Mouse (Mus musculus): ENCODE measurements around the gene Snap47. TPM values are rescaled to one million over a fixed set of nuclear protein-coding genes. Genes with fewer than 3 reads are reported as not detected.

Snap47 gene
- total RNA-seq (2018; cell fraction: chromatin; rRNA removed), result 10 to 100 TPM in 13 of 26 experiments, 1 to 10 TPM in 12, under 1 TPM in 1; 0.88 to 23.7 (median 9.3) TPM
- 10 to 100 TPM; 15.1 to 31.7 (median 20.0) TPM for total RNA-seq (2018; cell fraction: cytosol; rRNA removed)
- 10 to 100 TPM in 13 of 26 experiments, 1 to 10 TPM in 13; 3.4 to 21.8 (median 10.1) TPM for total RNA-seq (2018; cell fraction: nucleus; rRNA removed)
- polyA plus RNA-seq (2018), result 20.2 to 31.5 TPM (median 30.9 TPM) in 3 replicates

DNA sequence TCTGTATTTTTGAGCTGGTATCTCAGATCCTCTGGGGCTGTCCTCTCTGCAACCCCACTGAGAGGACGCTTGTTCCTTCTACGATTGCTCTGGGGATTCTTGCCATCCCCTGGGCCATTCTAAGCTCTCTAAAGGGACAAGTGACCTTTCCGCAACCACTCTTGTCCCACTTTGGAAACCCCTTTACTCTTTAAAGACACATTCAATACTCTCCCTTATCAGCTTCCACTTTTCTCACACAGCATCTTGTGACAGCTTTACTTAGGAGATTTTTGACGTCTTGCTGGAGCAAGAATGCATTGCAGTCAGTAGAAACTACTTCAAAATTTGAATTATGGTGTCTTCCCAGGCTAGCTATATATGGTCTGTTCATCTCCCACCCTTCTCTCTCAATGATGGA lies at the start of gene Snap47:
Gene Snap47 (minus strand): TSS at position 101 of the 400 bp plus-strand sequence.
- no peaks in the 10 kb centered on the region for H3K79me2 ChIP-seq (ENCODE audit: inconsistent target)
- H3K27ac ChIP-seq, result peak within 1 kb of the TSS; percentile 51
- peaks cover 23% of the 10 kb centered on the region for H3K36me3 ChIP-seq (ENCODE audit: inconsistent target)
- H3K4me3 ChIP-seq (ENCODE audit: inconsistent target), result peak within 1 kb of the TSS; percentile 80
- 96% methylated on average over 4 of the region's 4 CpGs for WGBS (ENCODE audit: missing documents)

DNA sequence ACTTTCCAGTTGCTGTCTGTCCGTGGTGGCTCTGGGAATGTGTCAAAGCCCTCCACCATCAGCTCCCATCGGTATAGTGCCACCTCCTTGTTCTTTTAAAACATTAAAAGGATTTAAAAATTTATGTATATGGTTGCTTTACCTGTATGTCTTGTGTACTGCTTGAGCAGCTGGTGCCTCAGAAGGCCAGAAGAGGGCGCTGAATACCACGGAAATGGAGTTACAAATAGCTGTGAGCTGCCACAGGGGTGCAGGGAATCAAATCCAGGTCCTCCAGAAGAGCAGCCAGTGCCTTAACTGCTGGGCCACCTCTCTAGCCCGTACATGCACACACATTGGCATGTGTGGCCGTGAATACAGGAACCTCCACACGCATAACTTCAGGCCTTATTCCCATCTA lies 46.8 kb upstream of the Snap47 start:
- Histone ChIP-seq H3K36me3 (ENCODE audit: inconsistent target) (peaks cover 68% of the 10 kb centered on the region), H3K4me3 (ENCODE audit: inconsistent target) (no peak overlapping the region), H3K27ac (peak overlapping the region; percentile 51), H3K79me2 (ENCODE audit: inconsistent target) (no peaks in the 10 kb centered on the region)
- WGBS (ENCODE audit: missing documents), result 92% methylated on average over 7 of the region's 7 CpGs

DNA sequence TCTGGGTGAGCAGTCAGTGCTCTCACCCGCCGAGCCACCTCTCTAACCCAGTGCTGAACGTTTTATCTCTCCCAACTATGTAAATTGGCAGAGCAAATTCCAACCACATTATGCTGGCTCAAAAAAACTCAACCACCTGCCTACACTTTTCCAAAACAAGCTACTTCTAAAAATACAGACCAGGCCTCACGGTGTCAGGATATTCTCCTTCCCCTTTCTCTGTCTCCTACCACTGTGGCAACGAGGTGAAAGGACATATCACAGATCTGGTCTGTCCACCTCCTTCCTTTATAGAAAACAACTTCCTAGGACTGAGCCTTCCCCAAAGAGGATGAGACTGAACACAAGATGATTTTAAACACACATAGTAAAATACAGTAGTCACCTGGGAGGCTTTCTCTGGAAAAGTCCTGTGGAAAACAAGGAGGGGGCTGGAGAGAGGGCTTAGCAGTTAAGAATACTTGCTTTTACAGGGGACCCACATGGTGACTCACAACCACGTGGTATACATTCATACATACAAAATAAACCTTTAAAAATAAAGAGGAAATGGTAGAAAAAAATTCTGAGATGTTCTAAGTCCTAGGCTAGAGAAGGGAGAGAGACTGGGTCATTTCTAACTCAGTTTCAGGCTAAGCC lies 45.8 kb upstream of the Snap47 start:
- Histone ChIP-seq H3K27ac (peak overlapping the region; percentile 51), H3K36me3 (ENCODE audit: inconsistent target) (peaks cover 68% of the 10 kb centered on the region), H3K79me2 (ENCODE audit: inconsistent target) (no peaks in the 10 kb centered on the region), H3K4me3 (ENCODE audit: inconsistent target) (no peak overlapping the region)
- WGBS (ENCODE audit: missing documents), result 62% methylated on average over 5 of the region's 6 CpGs

DNA sequence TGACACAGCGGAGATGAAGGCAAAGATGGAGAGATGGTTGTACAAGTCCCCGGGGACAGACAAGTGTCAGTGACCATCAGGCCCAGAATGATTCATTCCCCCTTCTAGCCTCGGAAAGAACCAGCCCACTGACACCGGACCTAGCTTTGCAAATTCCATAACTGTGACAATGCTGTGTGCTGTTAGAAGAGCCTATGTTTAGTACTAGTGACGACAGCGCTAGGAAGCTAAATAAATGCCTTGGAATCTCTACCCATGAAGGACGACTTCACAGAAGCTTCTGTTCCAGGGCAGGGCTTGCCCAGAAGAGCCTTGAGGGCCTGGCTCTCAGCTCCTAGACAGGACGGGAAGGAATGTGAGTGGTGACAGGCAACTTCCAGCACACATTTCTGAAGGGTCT lies 35.2 kb upstream of the Snap47 start:
- 91% methylated on average over 8 of the region's 8 CpGs for WGBS (ENCODE audit: missing documents)
- Histone ChIP-seq H3K79me2 (ENCODE audit: inconsistent target) (no peaks in the 10 kb centered on the region), H3K36me3 (ENCODE audit: inconsistent target) (peaks cover 27% of the 10 kb centered on the region)

DNA sequence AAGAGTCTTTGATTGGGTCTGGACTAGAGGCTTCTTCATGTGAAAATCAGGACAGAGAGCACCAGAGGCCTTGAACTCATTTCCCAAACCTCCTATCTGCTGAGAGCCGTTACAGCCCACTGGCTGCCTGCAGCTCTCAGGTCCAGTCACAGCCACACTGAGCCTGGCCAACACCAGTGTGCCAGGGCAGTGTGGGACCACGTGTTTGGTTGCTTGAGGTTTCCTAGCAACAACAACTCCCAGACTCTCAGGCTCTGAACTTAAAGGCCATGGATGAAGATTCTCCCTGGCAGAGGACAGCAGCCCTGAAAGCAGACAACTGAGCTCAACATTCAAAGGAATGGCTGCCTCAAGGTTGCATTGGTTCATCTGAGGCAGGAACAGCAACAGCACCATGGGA lies 34.7 kb upstream of the Snap47 start:
- peaks cover 21% of the 10 kb centered on the region for H3K36me3 ChIP-seq (ENCODE audit: inconsistent target)
- H3K27ac ChIP-seq, result no peak overlapping the region
- 72% methylated on average over 2 of the region's 2 CpGs for WGBS (ENCODE audit: missing documents)
- no peak overlapping the region for H3K4me3 ChIP-seq (ENCODE audit: inconsistent target)
- no peaks in the 10 kb centered on the region for H3K79me2 ChIP-seq (ENCODE audit: inconsistent target)

More for the DNA sequence above, 35.2 kb upstream of the Snap47 start:
- Histone ChIP-seq H3K4me3 (ENCODE audit: inconsistent target) (no peak overlapping the region), H3K27ac (no peak overlapping the region)

DNA sequence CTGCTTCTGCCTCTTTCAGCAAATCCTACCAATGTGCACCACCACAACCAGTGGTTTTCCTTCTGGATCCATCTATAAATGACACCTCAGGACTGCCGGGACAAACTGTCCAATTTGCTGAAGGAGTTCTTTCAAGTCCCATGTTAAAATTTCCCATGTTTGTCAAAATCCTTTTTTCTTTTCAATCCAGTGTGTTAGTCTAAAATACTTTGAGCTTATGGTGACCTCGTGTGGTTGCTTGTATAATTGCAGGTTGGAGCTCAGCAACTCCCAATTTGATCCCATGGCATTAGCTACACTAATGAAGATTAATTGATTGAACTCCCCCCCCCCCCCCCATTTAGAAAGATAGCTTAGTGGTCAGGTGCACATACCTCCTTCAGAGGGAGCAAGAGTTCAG lies 32.2 kb upstream of the Snap47 start:
- WGBS (ENCODE audit: missing documents), result 17% methylated on average over 2 of the region's 2 CpGs

DNA sequence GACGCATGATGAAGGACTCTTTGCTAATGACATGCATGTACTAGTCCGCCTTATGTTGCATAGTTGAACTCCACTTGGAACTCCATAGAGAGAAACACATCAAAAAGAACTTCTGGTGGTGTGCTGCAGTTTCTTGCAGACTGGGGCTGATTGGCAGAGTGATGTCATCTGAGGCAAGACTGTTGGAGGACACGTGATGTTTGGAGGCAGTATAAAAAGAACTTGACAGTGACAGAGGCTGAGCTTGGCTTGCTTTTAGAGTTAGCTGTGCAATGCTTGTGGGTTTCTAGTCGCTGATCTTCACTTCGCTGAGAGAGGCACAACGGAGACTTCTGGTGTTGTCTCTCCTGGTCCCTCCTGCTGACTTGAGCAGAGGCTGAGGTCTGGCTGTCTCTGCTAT lies 26.3 kb upstream of the Snap47 start:
- Histone ChIP-seq H3K27ac (no peak overlapping the region), H3K79me2 (ENCODE audit: inconsistent target) (no peaks in the 10 kb centered on the region), H3K4me3 (ENCODE audit: inconsistent target) (no peak overlapping the region), H3K36me3 (ENCODE audit: inconsistent target) (no peaks in the 10 kb centered on the region)
- WGBS (ENCODE audit: missing documents), result 70% methylated on average over 6 of the region's 6 CpGs

More for the DNA sequence above, 32.2 kb upstream of the Snap47 start:
- no peaks in the 10 kb centered on the region for H3K79me2 ChIP-seq (ENCODE audit: inconsistent target)
- H3K36me3 ChIP-seq (ENCODE audit: inconsistent target), result peaks cover 16% of the 10 kb centered on the region
- H3K27ac ChIP-seq, result no peak overlapping the region
- H3K4me3 ChIP-seq (ENCODE audit: inconsistent target), result no peak overlapping the region

DNA sequence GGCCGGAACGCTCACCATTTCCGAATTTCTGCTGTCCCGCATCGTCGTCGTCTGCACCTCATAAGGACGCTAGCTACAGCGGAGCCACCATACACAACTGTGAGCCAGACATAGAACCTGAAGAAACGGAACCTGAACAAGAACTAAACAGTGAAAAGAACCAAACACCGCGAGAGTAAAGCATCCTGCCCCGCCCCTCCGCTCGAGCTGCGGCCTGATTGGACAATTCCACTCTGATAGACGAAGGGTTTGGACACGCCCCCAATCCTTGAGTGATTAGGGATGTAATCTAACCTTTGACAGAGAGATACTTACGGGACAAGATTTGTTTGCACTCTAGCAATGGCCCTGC lies 21.3 kb upstream of the Snap47 start, which contains the start of gene Zfp867:
Gene Zfp867 (minus strand): TSS at position 149 of the 352 bp plus-strand sequence.
- WGBS (ENCODE audit: missing documents), result 2% methylated on average over 19 of the region's 19 CpGs
- Histone ChIP-seq H3K36me3 (ENCODE audit: inconsistent target) (no peaks in the 10 kb centered on the region), H3K4me3 (ENCODE audit: inconsistent target) (peak within 1 kb of the TSS; percentile 69), H3K79me2 (ENCODE audit: inconsistent target) (no peaks in the 10 kb centered on the region), H3K27ac (no peak within 1 kb of the TSS)

DNA sequence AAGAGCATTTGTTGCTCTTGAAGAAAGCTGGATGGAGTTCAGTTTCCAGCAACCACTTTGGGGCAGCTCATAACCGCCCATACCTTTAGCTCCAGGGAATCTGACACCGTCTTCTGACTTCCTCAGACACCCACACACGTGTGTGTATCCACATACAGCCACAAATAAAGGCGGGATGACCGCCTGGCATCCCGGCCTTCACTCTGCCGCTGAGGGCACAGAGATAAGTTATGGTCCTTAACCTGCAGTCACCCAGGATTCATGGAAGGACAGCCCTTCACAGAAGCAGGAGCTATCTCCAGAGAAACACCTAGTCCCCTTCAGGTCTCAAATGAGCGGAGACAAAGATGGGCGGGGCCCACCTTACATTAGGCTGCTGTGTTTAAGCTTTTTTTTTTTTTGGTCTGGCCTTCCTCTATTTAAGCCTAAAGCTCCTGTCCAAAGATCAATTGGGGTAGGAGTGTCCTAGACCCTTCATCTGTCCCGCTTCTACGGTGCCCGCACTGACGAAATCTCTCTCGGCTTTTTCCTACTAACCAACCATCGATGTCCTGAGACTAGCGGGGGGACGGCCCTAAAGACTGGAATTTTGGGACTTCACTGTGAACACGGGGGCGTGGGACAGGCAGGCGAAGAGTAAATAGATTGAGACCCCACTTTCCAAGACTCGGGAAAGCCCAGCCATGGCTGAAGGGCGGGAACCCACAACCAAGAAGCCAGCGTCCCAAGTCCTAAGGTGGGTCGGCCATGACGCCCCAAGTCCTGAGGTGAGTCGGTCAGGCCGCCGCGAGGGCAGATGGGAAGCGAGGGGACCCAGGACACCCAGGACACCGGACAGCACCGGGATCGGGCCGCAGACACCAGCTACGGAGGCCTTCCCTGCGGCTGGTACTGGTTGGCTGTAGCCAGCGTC lies 20.7 kb upstream of the Snap47 start:
- no peaks in the 10 kb centered on the region for H3K36me3 ChIP-seq (ENCODE audit: inconsistent target)
- no peak overlapping the region for H3K27ac ChIP-seq
- H3K79me2 ChIP-seq (ENCODE audit: inconsistent target), result no peaks in the 10 kb centered on the region
- peak overlapping the region; percentile 69 for H3K4me3 ChIP-seq (ENCODE audit: inconsistent target)
- 13% methylated on average over 36 of the region's 37 CpGs for WGBS (ENCODE audit: missing documents)

DNA sequence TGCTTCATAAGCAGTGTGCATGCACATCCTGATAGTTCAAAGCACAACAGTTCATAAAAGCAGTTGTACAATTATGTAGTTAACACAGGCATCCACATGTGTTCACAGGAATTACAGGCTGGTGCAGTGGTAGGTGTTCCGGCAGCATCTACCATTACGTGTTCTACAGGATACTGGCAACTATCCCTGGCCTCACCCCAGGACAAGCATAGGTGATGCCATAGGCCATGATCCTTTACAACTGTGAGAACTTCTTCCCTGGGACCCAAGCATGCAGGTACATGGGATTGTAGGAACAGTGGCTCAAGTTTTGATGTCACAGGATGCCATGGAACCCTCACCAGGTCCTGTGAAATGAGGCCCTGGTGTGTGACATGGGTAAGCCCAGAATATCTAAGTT lies 9.5 kb upstream of the Snap47 start:
- Histone ChIP-seq H3K79me2 (ENCODE audit: inconsistent target) (no peaks in the 10 kb centered on the region), H3K27ac (no peak overlapping the region), H3K36me3 (ENCODE audit: inconsistent target) (peaks cover 41% of the 10 kb centered on the region), H3K4me3 (ENCODE audit: inconsistent target) (no peak overlapping the region)
- 96% methylated on average over 2 of the region's 2 CpGs for WGBS (ENCODE audit: missing documents)

DNA sequence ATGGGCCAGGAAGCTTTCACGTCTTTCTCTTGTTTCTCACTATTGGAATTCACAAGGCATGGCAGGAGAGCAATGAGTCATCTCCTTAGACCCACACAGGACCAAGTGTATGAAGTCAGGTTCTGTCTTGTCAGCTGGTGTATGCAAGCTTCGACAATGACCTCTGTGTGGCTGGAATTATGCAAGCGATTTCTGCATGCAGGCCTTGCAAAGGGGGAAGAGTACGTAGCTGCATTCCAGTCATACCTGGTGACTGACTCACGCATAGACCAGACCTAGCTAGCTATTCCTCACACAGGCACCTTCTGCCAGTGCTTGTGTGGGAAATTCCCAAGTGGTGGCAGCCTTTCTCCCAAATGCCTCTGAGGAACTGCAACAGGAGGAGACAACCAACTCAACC lies 8.0 kb upstream of the Snap47 start:
- 73% methylated on average over 5 of the region's 5 CpGs for WGBS (ENCODE audit: missing documents)
- Histone ChIP-seq H3K36me3 (ENCODE audit: inconsistent target) (peaks cover 40% of the 10 kb centered on the region), H3K79me2 (ENCODE audit: inconsistent target) (no peaks in the 10 kb centered on the region), H3K27ac (no peak overlapping the region), H3K4me3 (ENCODE audit: inconsistent target) (no peak overlapping the region)

DNA sequence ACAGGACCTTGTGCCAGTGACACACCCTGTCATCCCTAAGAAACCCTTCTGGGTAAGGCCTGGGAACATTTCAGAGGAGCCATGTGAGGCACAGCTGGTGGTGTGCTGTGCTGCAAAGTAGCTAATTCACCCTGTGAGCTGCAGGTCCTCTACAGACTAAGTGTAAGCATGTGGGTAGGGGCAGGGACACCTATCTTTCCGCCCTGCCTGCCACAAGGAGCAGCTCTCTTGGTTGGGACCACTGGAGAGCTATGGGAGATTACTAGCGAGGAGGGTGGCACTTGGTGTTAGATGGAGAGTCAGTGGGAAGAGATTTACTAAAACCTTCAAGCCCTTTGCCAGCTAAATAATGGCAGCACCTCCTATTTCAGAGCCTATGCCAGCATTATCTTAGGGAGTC lies 5.9 kb upstream of the Snap47 start:
- H3K27ac ChIP-seq, result no peak overlapping the region
- H3K79me2 ChIP-seq (ENCODE audit: inconsistent target), result no peaks in the 10 kb centered on the region
- H3K36me3 ChIP-seq (ENCODE audit: inconsistent target), result peaks cover 24% of the 10 kb centered on the region
- no peak overlapping the region for H3K4me3 ChIP-seq (ENCODE audit: inconsistent target)
- 94% methylated on average over 2 of the region's 2 CpGs for WGBS (ENCODE audit: missing documents)

DNA sequence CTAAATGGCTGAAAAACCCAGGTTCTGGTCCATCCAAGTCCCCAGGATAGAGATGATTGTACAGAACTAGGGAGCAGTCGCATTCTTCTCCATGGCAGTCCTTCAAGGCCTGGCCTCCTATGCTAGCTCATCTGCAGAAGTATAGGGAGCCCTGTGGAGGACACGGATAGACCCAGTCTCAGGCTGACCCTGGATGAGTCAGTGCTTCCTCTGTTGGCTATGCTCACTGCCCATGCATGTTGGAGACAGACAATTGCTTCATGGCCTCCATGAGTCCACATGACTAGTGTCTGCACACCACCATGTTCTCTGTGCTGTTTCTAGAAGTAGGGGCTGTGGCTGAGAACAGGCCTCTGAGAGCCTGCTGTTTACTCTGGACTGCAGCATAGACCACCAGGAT lies 5.4 kb upstream of the Snap47 start:
- H3K36me3 ChIP-seq (ENCODE audit: inconsistent target), result peaks cover 24% of the 10 kb centered on the region
- 70% methylated on average over 2 of the region's 2 CpGs for WGBS (ENCODE audit: missing documents)

DNA sequence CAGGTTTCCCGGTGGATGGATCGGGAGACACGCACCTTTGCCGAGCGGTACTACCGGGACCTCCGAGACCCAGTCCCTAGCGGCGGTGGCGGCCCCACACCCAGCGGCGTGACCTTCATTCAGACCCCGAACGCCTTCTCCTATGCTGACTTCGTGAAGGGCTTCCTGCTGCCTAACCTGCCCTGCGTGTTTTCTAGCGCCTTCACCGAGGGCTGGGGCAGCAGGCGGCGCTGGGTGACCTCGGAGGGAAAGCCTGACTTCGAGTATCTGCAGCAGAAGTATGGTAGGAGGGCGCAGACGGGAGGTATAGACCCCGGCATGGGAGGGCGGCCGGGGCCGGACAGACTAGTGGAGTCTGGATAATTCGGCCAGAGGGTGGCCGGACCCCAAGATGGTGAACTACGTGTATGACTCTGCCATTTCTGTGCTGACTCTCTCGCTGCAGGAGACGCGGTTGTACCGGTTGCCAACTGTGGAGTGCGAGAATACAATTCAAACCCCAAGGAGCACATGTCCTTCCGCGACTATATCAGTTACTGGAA lies 685 bp downstream of the Snap47 start:
- peaks cover 15% of the 10 kb centered on the region for H3K36me3 ChIP-seq (ENCODE audit: inconsistent target)
- H3K79me2 ChIP-seq (ENCODE audit: inconsistent target), result no peaks in the 10 kb centered on the region
- H3K27ac ChIP-seq, result peak overlapping the region; percentile 51
- WGBS (ENCODE audit: missing documents), result 3% methylated on average over 34 of the region's 38 CpGs
- peak overlapping the region; percentile 80 for H3K4me3 ChIP-seq (ENCODE audit: inconsistent target)

More for the DNA sequence above, 5.4 kb upstream of the Snap47 start:
- Histone ChIP-seq H3K4me3 (ENCODE audit: inconsistent target) (no peak overlapping the region), H3K79me2 (ENCODE audit: inconsistent target) (no peaks in the 10 kb centered on the region), H3K27ac (no peak overlapping the region)

All from macrophage (primary cell).